Mouse (Mus musculus): ENCODE data around the gene Pck1. TPM values are rescaled to one million over a fixed set of nuclear protein-coding genes. Genes with fewer than 3 reads are reported as not detected.
A peak's percentile ranks its signal among the peaks of the same experiment; 100 is the strongest.

Pck1 gene
- polyA plus RNA-seq, 1 experiment from 2014 or later: 2.0 TPM

DNA sequence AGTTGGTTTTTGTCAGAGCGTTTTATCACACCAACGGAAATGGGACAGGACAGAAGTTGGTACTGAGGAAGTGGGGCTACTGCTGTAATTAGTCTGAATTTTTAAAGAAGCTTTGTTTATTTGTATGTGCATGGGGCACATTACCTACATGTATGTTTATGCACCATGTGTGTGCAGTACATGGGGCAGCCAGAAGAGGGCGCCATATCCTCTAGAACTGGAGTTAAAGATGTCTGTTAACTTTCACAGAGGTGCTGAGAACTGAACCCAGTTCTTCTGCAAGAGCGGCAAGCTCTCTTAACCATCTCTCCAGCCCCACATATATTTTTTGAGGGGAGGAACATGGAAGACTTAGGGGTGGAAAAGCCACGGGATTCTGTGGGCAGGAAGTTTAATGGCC, 22.9 kb downstream of the Pck1 start:
- ATAC-seq (ENCODE audit: insufficient read depth, low FRiP score): no peak
- Histone ChIP-seq H3K9ac (ENCODE audit: low read length) (no peak overlapping the region), H3K4me3 (replicated peaks; ENCODE audit: low read length) (no peak overlapping the region), H3K27ac (ENCODE audit: low read length) (no peak overlapping the region), H3K4me1 (ENCODE audit: control insufficient read depth, insufficient read depth, low read length) (peaks cover 35% of the 10 kb centered on the region), H3K4me2 (ENCODE audit: low read depth, low read length) (no peak overlapping the region), H3K27me3 (ENCODE audit: control insufficient read depth, insufficient read depth, low read length) (no peaks in the 10 kb centered on the region), H3K9me3 (replicated peaks; ENCODE audit: control insufficient read depth, low read length) (no peaks in the 10 kb centered on the region), H3K36me3 (ENCODE audit: control insufficient read depth, insufficient read depth, low read length) (no peaks in the 10 kb centered on the region)
- 92% methylated on average over 5 of the region's 5 CpGs for WGBS

DNA sequence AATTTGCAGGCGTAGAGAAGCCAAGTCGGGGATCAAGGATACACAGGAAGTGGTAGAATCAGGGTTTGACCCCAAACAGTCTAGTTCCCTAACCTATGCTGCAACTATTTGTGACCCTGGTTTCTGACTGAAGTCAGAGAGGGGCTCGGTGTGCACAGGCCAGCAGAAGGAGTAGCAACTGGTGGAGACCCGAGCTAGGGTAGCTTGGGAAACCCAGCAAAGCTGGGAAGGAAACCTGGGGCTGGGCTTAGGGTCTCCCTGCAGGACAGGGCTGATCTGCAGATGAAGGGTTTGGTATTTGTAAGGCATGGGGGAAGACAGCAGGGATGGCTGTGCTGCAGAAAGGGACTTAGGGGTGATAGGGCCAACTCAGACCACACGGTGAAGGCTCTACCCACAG, 24.6 kb downstream of the Pck1 start:
- Histone ChIP-seq H3K27me3 (ENCODE audit: control insufficient read depth, insufficient read depth, low read length) (no peaks in the 10 kb centered on the region), H3K4me1 (ENCODE audit: control insufficient read depth, insufficient read depth, low read length) (peaks cover 21% of the 10 kb centered on the region), H3K36me3 (ENCODE audit: control insufficient read depth, insufficient read depth, low read length) (no peaks in the 10 kb centered on the region), H3K4me2 (ENCODE audit: low read depth, low read length) (no peak overlapping the region), H3K9ac (ENCODE audit: low read length) (no peak overlapping the region), H3K9me3 (replicated peaks; ENCODE audit: control insufficient read depth, low read length) (no peaks in the 10 kb centered on the region), H3K4me3 (replicated peaks; ENCODE audit: low read length) (no peak overlapping the region), H3K27ac (ENCODE audit: low read length) (peak overlapping the region; percentile 42; the same call in 1 of the 2 replicates)
- WGBS: 68% methylated on average over 5 of the region's 5 CpGs
- no peak for ATAC-seq (ENCODE audit: insufficient read depth, low FRiP score)

DNA sequence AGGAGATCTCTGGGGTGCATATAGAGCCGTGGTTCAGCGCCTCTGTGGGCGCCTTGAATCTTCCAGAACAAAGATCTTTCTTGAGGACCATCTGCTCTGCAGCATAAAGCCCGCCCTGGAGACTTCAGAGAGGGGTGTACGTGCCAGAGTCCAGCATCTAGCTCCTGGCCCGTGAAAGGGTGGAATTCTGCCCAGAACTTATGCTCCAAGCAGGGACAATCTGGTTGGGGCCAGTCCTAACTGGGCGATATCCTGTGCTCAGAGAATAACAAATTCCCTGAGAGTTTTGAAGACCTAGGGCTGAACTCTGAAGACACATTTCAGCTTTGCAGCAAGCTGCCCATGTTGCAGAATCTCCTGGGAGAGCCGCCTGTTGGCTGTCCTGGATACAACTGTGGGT, 25.1 kb downstream of the Pck1 start:
- H3K36me3 ChIP-seq (ENCODE audit: control insufficient read depth, insufficient read depth, low read length): no peaks in the 10 kb centered on the region
- peaks cover 16% of the 10 kb centered on the region for H3K4me1 ChIP-seq (ENCODE audit: control insufficient read depth, insufficient read depth, low read length)
- no peak for ATAC-seq (ENCODE audit: insufficient read depth, low FRiP score)
- H3K4me3 ChIP-seq (replicated peaks; ENCODE audit: low read length): no peak overlapping the region
- no peak overlapping the region for H3K4me2 ChIP-seq (ENCODE audit: low read depth, low read length)
- no peaks in the 10 kb centered on the region for H3K27me3 ChIP-seq (ENCODE audit: control insufficient read depth, insufficient read depth, low read length)
- H3K9ac ChIP-seq (ENCODE audit: low read length): no peak overlapping the region
- WGBS: 70% methylated on average over 8 of the region's 8 CpGs
- H3K27ac ChIP-seq (ENCODE audit: low read length): peak overlapping the region; percentile 42; the same call in 1 of the 2 replicates
- H3K9me3 ChIP-seq (replicated peaks; ENCODE audit: control insufficient read depth, low read length): no peaks in the 10 kb centered on the region

DNA sequence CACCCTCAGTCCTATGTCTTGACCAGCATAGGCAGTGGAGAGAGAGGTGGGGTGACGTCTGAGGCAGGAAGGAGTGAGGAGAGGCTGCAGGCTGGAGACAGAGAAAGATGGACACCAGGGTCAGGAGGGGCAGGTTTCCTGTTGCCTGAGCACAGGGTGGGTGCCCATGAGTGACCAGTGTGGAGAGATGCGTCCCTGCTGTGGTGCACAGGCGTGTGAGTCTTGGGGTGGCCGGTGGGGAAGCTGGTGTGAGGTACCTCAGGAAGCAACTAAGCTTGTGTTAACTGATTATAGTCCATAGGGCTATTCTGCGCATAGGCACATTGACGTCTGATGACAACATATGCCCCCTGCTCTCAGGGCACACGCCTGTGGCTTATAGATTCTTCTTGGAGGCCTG, 26.2 kb downstream of the Pck1 start:
- Histone ChIP-seq H3K4me3 (replicated peaks; ENCODE audit: low read length) (no peak overlapping the region), H3K27me3 (ENCODE audit: control insufficient read depth, insufficient read depth, low read length) (no peaks in the 10 kb centered on the region)
- whole genome bisulfite sequencing: 75% methylated on average over 7 of the region's 7 CpGs

DNA sequence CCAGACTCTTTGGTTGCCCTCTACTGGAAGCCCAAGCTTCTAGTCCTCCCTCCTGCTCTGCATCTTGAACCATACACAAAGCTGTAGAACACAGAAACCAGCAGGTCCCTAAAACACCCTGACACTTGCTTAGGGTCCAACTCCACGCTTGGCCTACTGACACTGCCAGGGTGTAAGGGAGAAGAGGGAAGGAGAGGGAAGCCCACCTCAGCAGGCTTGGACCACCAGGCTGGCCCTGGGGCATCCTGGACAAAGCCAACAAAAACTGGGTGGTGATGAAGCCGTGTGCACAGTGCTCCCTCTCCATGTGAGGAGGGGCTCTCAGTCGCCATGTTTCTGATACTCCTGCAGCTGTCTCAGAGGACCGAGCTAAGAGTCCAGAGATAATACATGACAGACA, 27.2 kb downstream of the Pck1 start:
- no peak overlapping the region for H3K4me2 ChIP-seq (ENCODE audit: low read depth, low read length)
- no peaks in the 10 kb centered on the region for H3K9me3 ChIP-seq (replicated peaks; ENCODE audit: control insufficient read depth, low read length)
- no peaks in the 10 kb centered on the region for H3K36me3 ChIP-seq (ENCODE audit: control insufficient read depth, insufficient read depth, low read length)
- no peaks in the 10 kb centered on the region for H3K4me1 ChIP-seq (ENCODE audit: control insufficient read depth, insufficient read depth, low read length)
- H3K27me3 ChIP-seq (ENCODE audit: control insufficient read depth, insufficient read depth, low read length): no peaks in the 10 kb centered on the region; the same call in 1 of the 2 replicates
- H3K4me3 ChIP-seq (replicated peaks; ENCODE audit: low read length): no peak overlapping the region
- no peak overlapping the region for H3K9ac ChIP-seq (ENCODE audit: low read length)
- ATAC-seq (ENCODE audit: insufficient read depth, low FRiP score): no peak
- WGBS: 78% methylated on average over 4 of the region's 4 CpGs
- no peak overlapping the region for H3K27ac ChIP-seq (ENCODE audit: low read length)

More for the DNA sequence above, 26.2 kb downstream of the Pck1 start:
- Histone ChIP-seq H3K9ac (ENCODE audit: low read length) (no peak overlapping the region), H3K9me3 (replicated peaks; ENCODE audit: control insufficient read depth, low read length) (no peaks in the 10 kb centered on the region), H3K4me1 (ENCODE audit: control insufficient read depth, insufficient read depth, low read length) (peaks cover 7% of the 10 kb centered on the region), H3K27ac (ENCODE audit: low read length) (no peak overlapping the region), H3K36me3 (ENCODE audit: control insufficient read depth, insufficient read depth, low read length) (no peaks in the 10 kb centered on the region), H3K4me2 (ENCODE audit: low read depth, low read length) (no peak overlapping the region)
- no peak for ATAC-seq (ENCODE audit: insufficient read depth, low FRiP score)

DNA sequence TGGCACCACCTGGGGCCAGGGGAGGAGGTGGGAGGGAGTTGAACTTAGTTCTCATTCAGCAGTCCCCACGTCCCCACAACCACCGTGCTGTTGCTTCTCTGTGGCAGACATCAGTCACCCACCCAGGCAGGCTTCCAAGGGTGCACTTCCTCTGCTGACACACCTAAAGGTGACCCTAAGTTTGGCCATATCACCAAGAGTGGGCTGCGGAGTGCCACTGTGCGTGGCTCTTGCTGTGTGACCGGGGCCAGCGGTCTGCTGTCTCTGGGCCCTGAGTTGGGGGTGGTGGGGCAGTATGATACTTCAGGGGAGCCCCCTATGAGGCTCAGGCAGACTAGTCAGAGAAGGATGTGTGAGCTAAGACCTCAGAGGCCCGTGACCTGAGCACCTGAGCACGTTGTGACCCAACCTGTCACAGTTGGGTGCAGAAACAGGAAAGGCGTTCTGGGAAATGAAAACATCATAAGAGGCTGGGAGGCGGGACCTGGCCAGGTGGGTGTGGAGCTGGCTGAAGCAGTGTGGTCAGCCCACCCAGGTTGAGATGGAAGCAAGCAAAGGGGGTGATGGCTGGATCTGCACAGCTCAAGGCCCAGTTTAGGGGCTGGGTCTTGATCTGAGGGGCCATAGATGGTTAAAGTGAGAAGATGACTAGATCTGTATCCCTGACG, 28.0 kb downstream of the Pck1 start:
- H3K9me3 ChIP-seq (replicated peaks; ENCODE audit: control insufficient read depth, low read length): no peaks in the 10 kb centered on the region
- ATAC-seq (ENCODE audit: insufficient read depth, low FRiP score): no peak

DNA sequence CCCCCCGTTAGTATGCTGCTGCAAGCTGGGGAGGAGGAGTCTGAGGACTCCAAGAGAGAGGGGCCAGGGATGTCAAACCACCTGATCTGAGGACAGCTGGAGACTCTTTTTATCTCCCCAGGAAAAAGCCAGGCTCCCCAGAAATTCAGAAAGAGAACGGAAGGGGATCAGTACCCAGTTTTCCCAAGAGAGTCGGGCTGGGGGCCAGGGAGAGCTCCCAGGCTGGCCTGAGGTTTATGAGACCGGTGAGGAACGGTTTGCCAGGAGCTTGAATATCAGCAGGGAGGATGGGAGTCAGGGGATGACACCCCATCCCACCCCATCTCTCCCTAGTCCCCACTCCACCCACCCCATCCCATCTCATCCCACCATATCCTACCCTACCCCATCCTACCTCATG, 28.6 kb downstream of the Pck1 start:
- Histone ChIP-seq H3K4me1 (ENCODE audit: control insufficient read depth, insufficient read depth, low read length) (peaks cover under 1% of the 10 kb centered on the region; the same call in 1 of the 2 replicates), H3K4me2 (ENCODE audit: low read depth, low read length) (no peak overlapping the region), H3K4me3 (replicated peaks; ENCODE audit: low read length) (no peak overlapping the region), H3K27me3 (ENCODE audit: control insufficient read depth, insufficient read depth, low read length) (no peaks in the 10 kb centered on the region; the same call in 1 of the 2 replicates), H3K27ac (ENCODE audit: low read length) (no peak overlapping the region), H3K36me3 (ENCODE audit: control insufficient read depth, insufficient read depth, low read length) (no peaks in the 10 kb centered on the region), H3K9ac (ENCODE audit: low read length) (no peak overlapping the region), H3K9me3 (replicated peaks; ENCODE audit: control insufficient read depth, low read length) (no peaks in the 10 kb centered on the region)
- 62% methylated on average over 5 of the region's 5 CpGs for WGBS
- ATAC-seq (ENCODE audit: insufficient read depth, low FRiP score): no peak

More for the DNA sequence above, 28.0 kb downstream of the Pck1 start:
- Histone ChIP-seq H3K4me2 (ENCODE audit: low read depth, low read length) (no peak overlapping the region), H3K27ac (ENCODE audit: low read length) (no peak overlapping the region), H3K9ac (ENCODE audit: low read length) (no peak overlapping the region), H3K4me1 (ENCODE audit: control insufficient read depth, insufficient read depth, low read length) (no peaks in the 10 kb centered on the region), H3K27me3 (ENCODE audit: control insufficient read depth, insufficient read depth, low read length) (no peaks in the 10 kb centered on the region; the same call in 1 of the 2 replicates), H3K4me3 (replicated peaks; ENCODE audit: low read length) (no peak overlapping the region), H3K36me3 (ENCODE audit: control insufficient read depth, insufficient read depth, low read length) (no peaks in the 10 kb centered on the region)
- WGBS: 75% methylated on average over 11 of the region's 11 CpGs

DNA sequence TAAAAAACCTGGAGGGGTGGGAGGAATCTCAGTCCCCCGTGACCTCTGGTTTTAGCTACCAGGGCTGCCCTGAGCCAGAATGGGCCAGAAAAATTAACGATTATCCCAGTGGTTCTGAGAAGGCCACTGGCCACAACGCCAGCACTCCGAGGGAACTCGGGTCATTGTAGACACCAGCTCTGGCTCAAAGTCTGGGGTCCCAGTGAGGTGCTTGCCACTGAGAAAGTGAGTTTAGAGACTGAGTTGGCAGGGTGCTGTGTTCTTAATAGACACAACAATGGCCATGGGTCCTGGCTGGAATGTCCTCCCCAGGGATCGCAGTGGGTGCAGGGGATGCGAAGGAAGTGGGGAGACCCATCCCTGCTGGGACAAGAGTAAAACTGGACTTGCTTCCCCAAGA, 29.1 kb downstream of the Pck1 start:
- Histone ChIP-seq H3K27me3 (ENCODE audit: control insufficient read depth, insufficient read depth, low read length) (no peaks in the 10 kb centered on the region; the same call in 1 of the 2 replicates), H3K36me3 (ENCODE audit: control insufficient read depth, insufficient read depth, low read length) (no peaks in the 10 kb centered on the region), H3K9ac (ENCODE audit: low read length) (no peak overlapping the region), H3K4me3 (replicated peaks; ENCODE audit: low read length) (no peak overlapping the region), H3K27ac (ENCODE audit: low read length) (no peak overlapping the region), H3K9me3 (replicated peaks; ENCODE audit: control insufficient read depth, low read length) (no peaks in the 10 kb centered on the region), H3K4me1 (ENCODE audit: control insufficient read depth, insufficient read depth, low read length) (peaks cover 5% of the 10 kb centered on the region; the same call in 1 of the 2 replicates), H3K4me2 (ENCODE audit: low read depth, low read length) (no peak overlapping the region)
- WGBS: 89% methylated on average over 7 of the region's 7 CpGs
- no peak for ATAC-seq (ENCODE audit: insufficient read depth, low FRiP score)

DNA sequence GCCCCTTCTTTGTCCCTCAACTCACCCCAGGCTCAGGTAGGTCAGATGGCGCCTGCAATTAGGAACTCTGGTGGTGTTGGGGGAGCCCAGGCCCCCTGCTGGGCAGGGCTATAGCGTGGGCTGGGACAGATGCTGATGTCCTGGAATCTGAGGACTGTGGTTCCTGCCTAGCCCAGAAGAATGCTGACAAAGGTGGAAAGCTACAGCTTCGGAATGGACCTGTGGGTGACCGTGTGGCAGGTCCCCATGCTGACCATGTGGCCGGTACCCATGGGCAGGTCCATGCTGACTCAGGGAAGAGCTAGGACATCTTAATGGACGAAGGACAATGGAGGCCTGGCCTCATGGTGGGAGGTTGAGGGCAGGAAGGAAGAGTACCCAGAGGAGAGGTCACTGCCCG, 29.9 kb downstream of the Pck1 start:
- Histone ChIP-seq H3K4me3 (replicated peaks; ENCODE audit: low read length) (no peak overlapping the region), H3K9me3 (replicated peaks; ENCODE audit: control insufficient read depth, low read length) (no peaks in the 10 kb centered on the region), H3K27ac (ENCODE audit: low read length) (no peak overlapping the region), H3K36me3 (ENCODE audit: control insufficient read depth, insufficient read depth, low read length) (no peaks in the 10 kb centered on the region), H3K4me2 (ENCODE audit: low read depth, low read length) (no peak overlapping the region), H3K27me3 (ENCODE audit: control insufficient read depth, insufficient read depth, low read length) (no peaks in the 10 kb centered on the region; the same call in 1 of the 2 replicates), H3K4me1 (ENCODE audit: control insufficient read depth, insufficient read depth, low read length) (peaks cover 8% of the 10 kb centered on the region; the same call in 1 of the 2 replicates), H3K9ac (ENCODE audit: low read length) (no peak overlapping the region)
- WGBS: 85% methylated on average over 7 of the region's 7 CpGs
- no peak for ATAC-seq (ENCODE audit: insufficient read depth, low FRiP score)
